Comparison of ENCODE assay signal across 10 mouse cellular contexts in the genomic region with DNA sequence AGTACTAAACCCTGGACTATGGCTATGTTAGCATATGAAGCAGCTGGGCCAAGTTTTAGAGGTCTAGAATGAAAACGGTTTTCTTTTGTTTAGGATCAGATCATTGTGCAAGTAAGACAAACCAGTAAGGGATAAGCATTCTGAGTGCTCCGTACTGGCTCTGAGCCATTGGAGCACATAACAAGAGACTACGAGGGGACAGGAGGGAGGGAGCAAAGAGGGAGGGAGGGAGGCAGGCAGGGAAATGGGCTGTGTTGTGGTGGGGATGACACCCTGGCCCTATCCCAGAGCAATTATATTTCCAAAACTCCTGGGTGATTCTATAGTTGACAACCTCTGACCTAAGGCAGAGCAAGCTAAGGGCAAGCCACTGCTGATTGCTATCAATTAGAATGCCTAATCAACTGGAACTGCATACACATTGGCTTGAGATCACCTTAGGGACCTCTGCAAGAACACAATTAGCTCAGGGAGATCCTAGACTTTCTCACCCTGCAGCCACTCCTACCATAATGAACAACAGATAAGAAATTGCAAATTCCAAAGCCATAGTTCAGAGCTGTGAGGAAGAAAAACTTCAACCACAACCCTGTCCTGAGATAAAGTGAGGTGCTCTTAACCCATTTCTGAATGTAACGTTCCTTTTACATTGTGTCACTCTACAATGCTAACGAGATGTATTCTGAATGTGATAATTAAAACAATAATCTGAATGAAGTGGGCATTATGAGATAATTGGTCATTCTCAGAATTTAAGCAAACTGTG.
A peak's percentile ranks its signal among the peaks of the same experiment; 100 is the strongest.
DNase-seq lines count a peak whose midpoint lies in the region; ATAC-seq and TF ChIP-seq lines count a peak whose summit lies in the region.
"Had no signal": no experiment of that assay in that cellular context is flagged by ENCODE, and none has a peak within 500 bp of the region (broad histone marks: within the 10 kb centered on the region; RNA-seq: fewer than 3 reads in every experiment).

No protein-coding gene starts in this region.

- H3K9ac ChIP-seq in embryonic facial prominence, embryonic 11.5 days (replicated peaks; ENCODE audit: low read length), result no peak overlapping the region
- H3K9ac ChIP-seq in midbrain, embryonic 12.5 days (replicated peaks), result 0 out of 2 replicates have a peak overlapping the region, but pooled peaks have one; percentile 20
- H3K9ac ChIP-seq in midbrain, postnatal 0 days (replicated peaks; ENCODE audit: low read length, poor library complexity, severe bottlenecking), result no peak overlapping the region

- no peaks in the 10 kb centered on the region for H3K9me3 ChIP-seq in embryonic facial prominence, embryonic 11.5 days (replicated peaks; ENCODE audit: control insufficient read depth, low read length)
- H3K9me3 ChIP-seq in embryonic facial prominence, embryonic 10.5 days, result no peaks in the 10 kb centered on the region
- H3K9me3 ChIP-seq in midbrain, embryonic 12.5 days, result no peaks in the 10 kb centered on the region
- no peaks in the 10 kb centered on the region for H3K9me3 ChIP-seq in midbrain, postnatal 0 days (ENCODE audit: low read length)
- H3K9me3 ChIP-seq in heart, embryonic 10.5 days, result no peaks in the 10 kb centered on the region

- intact Hi-C loops in gastrocnemius, postnatal 14 days (cut with DNase I; ENCODE audit: low total_unique reads), result no loop called here

- H3K4me1 ChIP-seq in embryonic facial prominence, embryonic 11.5 days (ENCODE audit: control insufficient read depth, insufficient read depth, low read length), result no peaks in the 10 kb centered on the region
- peaks cover 31% of the 10 kb centered on the region for H3K4me1 ChIP-seq in embryonic facial prominence, embryonic 10.5 days
- H3K4me1 ChIP-seq in midbrain, embryonic 12.5 days, result peaks cover 36% of the 10 kb centered on the region
- H3K4me1 ChIP-seq in midbrain, postnatal 0 days (ENCODE audit: insufficient read depth, low read length), result no peaks in the 10 kb centered on the region
- H3K4me1 ChIP-seq in heart, embryonic 10.5 days, result 0 out of 2 replicates have a peak, but pooled peaks cover 3% of the 10 kb centered on the region

- H3K4me2 ChIP-seq in embryonic facial prominence, embryonic 11.5 days (ENCODE audit: low read depth, low read length), result no peak overlapping the region
- no peak overlapping the region for H3K4me2 ChIP-seq in midbrain, embryonic 12.5 days (replicated peaks)
- H3K4me2 ChIP-seq in midbrain, postnatal 0 days (ENCODE audit: low read depth, low read length, poor library complexity, severe bottlenecking), result no peak overlapping the region

- no peak overlapping the region for H3K27ac ChIP-seq in embryonic facial prominence, embryonic 11.5 days (replicated peaks; ENCODE audit: low read depth, low read length)
- no peak overlapping the region for H3K27ac ChIP-seq in embryonic facial prominence, embryonic 10.5 days (replicated peaks)
- H3K27ac ChIP-seq in midbrain, embryonic 12.5 days (replicated peaks), result no peak overlapping the region; the same call in 1 of the 2 replicates
- H3K27ac ChIP-seq in midbrain, postnatal 0 days (ENCODE audit: low read depth, low read length), result no peak overlapping the region
- no peak overlapping the region for H3K27ac ChIP-seq in heart, embryonic 10.5 days

- no peak overlapping the region for H3K4me3 ChIP-seq in embryonic facial prominence, embryonic 11.5 days (ENCODE audit: low read depth, low read length)
- no peak overlapping the region for H3K4me3 ChIP-seq in embryonic facial prominence, embryonic 10.5 days
- H3K4me3 ChIP-seq in midbrain, embryonic 12.5 days, result no peak overlapping the region
- no peak overlapping the region for H3K4me3 ChIP-seq in midbrain, postnatal 0 days (ENCODE audit: low read depth, low read length)
- no peak overlapping the region for H3K4me3 ChIP-seq in heart, embryonic 10.5 days

- H3K36me3 ChIP-seq in embryonic facial prominence, embryonic 11.5 days (replicated peaks; ENCODE audit: control insufficient read depth, insufficient read depth, low read depth, low read length), result no peaks in the 10 kb centered on the region
- no peaks in the 10 kb centered on the region for H3K36me3 ChIP-seq in embryonic facial prominence, embryonic 10.5 days (replicated peaks)
- no peaks in the 10 kb centered on the region for H3K36me3 ChIP-seq in midbrain, embryonic 12.5 days
- no peaks in the 10 kb centered on the region for H3K36me3 ChIP-seq in midbrain, postnatal 0 days (ENCODE audit: insufficient read depth, low read length)
- no peaks in the 10 kb centered on the region for H3K36me3 ChIP-seq in heart, embryonic 10.5 days

- TF ChIP-seq CTCF in midbrain, postnatal 0 days (IDR thresholded peaks at IDR 0.05), result no peak

- WGBS in embryonic facial prominence, embryonic 11.5 days, result 49% methylated on average over 5 of the region's 5 CpGs
- 55% methylated on average over 5 of the region's 5 CpGs for WGBS in embryonic facial prominence, embryonic 10.5 days
- 36% methylated on average over 5 of the region's 5 CpGs for WGBS in midbrain, embryonic 12.5 days
- WGBS in midbrain, postnatal 0 days, result 32% methylated on average over 5 of the region's 5 CpGs
- WGBS in heart, embryonic 10.5 days, result 62% methylated on average over 5 of the region's 5 CpGs

- ATAC-seq in embryonic facial prominence, embryonic 11.5 days (replicated peaks; ENCODE audit: insufficient number of reproducible peaks, low FRiP score, low TSS enrichment, low read depth), result peak; percentile 52; the same call in 1 of the 2 replicates
- peak; percentile 74 for ATAC-seq in midbrain, embryonic 12.5 days (ENCODE audit: low FRiP score, low read depth)
- ATAC-seq in midbrain, postnatal 0 days (ENCODE audit: low FRiP score), result no peak
- peak; percentile 41 for ATAC-seq in megakaryocyte-erythroid progenitor cell, adult 5-6 weeks (replicated peaks; ENCODE audit: low FRiP score, low TSS enrichment, poor library complexity, severe bottlenecking)
- ATAC-seq in cerebellum, adult (ENCODE audit: insufficient number of reproducible peaks, low FRiP score, low TSS enrichment), result no peak

- H3K27me3 ChIP-seq in embryonic facial prominence, embryonic 11.5 days (ENCODE audit: control insufficient read depth, insufficient read depth, low read length), result no peaks in the 10 kb centered on the region
- H3K27me3 ChIP-seq in embryonic facial prominence, embryonic 10.5 days (replicated peaks; ENCODE audit: low read depth, poor library complexity, severe bottlenecking), result no peaks in the 10 kb centered on the region
- H3K27me3 ChIP-seq in midbrain, embryonic 12.5 days, result peaks cover 18% of the 10 kb centered on the region
- H3K27me3 ChIP-seq in midbrain, postnatal 0 days (ENCODE audit: insufficient read depth, low read length), result no peaks in the 10 kb centered on the region
- 0 out of 2 replicates have a peak, but pooled peaks cover 6% of the 10 kb centered on the region for H3K27me3 ChIP-seq in heart, embryonic 10.5 days (ENCODE audit: insufficient read depth, poor library complexity, severe bottlenecking)

- no peak for DNase-seq in embryonic facial prominence, embryonic 11.5 days (ENCODE audit: low spot score)
- no peak for DNase-seq in embryonic facial prominence, embryonic 10.5 days (ENCODE audit: low spot score)
- DNase-seq in midbrain, postnatal 0 days (ENCODE audit: low spot score), result no peak
- no peak for DNase-seq in heart, embryonic 10.5 days (ENCODE audit: low spot score)
- no peak for DNase-seq in gastrocnemius, postnatal 14 days
- DNase-seq: gastrocnemius, postnatal 25 days; thymus, postnatal 4 days had no signal

Comparison
In these comparisons a context has a peak if more than half of its experiments do, and no peak if none do; other contexts are left out.
1. ATAC-seq: peak in embryonic facial prominence, embryonic 11.5 days (single experiment), midbrain, embryonic 12.5 days (single experiment) and megakaryocyte-erythroid progenitor cell, adult 5-6 weeks (single experiment); none in midbrain, postnatal 0 days (single experiment) and cerebellum, adult (single experiment).